Mouse (Mus musculus): ENCODE measurements at regions not wholly inside any gene's neighbourhood (a gene's known extent, or its start where the extent isn't known, plus 50 kb on each side); places are given as distances from the start of the nearest gene placed in this dataset.

DNA sequence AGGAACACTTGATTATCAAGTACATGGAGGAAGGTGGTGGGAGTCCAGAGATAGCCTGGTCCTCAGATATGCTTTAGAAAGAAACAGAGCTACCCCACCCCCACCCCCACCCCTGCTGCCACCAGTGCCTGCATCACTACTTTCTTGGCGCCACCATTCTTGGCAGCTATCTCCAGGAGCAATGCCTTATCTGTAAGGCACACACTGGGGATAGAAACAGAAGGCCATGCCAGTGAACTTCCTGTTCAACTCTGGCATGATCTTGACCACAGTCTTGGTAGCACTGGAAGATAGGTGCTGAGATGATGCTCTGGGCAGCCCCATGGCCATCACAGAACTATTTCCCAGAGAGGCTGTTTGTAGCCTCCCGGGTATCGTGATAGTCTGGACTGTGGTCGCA is 55.3 kb upstream of the Tmem178 start:
- no peak for TF ChIP-seq CTCF (conservative IDR thresholded peaks at IDR 0.05; ENCODE audit: low read length)
- TF ChIP-seq NANOG (IDR thresholded peaks at IDR 0.05; ENCODE audit: borderline replicate concordance, low read length), result no peak
- TF ChIP-seq POU5F1 (IDR thresholded peaks at IDR 0.05; ENCODE audit: borderline replicate concordance, low read length), result no peak
